Mouse (Mus musculus): ENCODE data around the gene Mcat. TPM values are rescaled to one million over a fixed set of nuclear protein-coding genes. Genes with fewer than 3 reads are reported as not detected.

The Mcat gene
- polyA plus RNA-seq, 1 experiment from 2014 or later = 24.9 TPM

GRCm38 (mm10) chr15:83500352-83500751, 63.2 kb downstream of the Mcat start:
- DNase-seq (ENCODE audit: low spot score) = no peak
- 60% methylated on average over 3 of the region's 3 CpGs for WGBS
- ATAC-seq (ENCODE audit: low FRiP score, low TSS enrichment) = no peak
- no peak overlapping the region for H3K9ac ChIP-seq (ENCODE audit: low read length)
- H3K4me2 ChIP-seq (replicated peaks; ENCODE audit: low read depth) = no peak overlapping the region
- H3K4me1 ChIP-seq (replicated peaks; ENCODE audit: control insufficient read depth, insufficient read depth) = no peaks in the 10 kb centered on the region
- no peak overlapping the region for H3K27ac ChIP-seq (replicated peaks)
- H3K36me3 ChIP-seq (ENCODE audit: control insufficient read depth, insufficient read depth, low read length) = no peaks in the 10 kb centered on the region; the same call in 1 of the 2 replicates
- TF ChIP-seq EP300 (optimal IDR thresholded peaks at IDR 0.05) (no peak), CTCF (IDR thresholded peaks at IDR 0.05; ENCODE audit: low read depth) (peak; percentile 73)
- no peaks in the 10 kb centered on the region for H3K9me3 ChIP-seq (ENCODE audit: control insufficient read depth, low read length)
- no peaks in the 10 kb centered on the region for H3K27me3 ChIP-seq (ENCODE audit: control insufficient read depth, insufficient read depth, low read length)
- no peak overlapping the region for H3K4me3 ChIP-seq (ENCODE audit: low read depth, low read length)

- Histone ChIP-seq H3K27me3 (ENCODE audit: control insufficient read depth, insufficient read depth, low read length) (no peaks in the 10 kb centered on the region), H3K4me2 (replicated peaks; ENCODE audit: low read depth) (no peak overlapping the region), H3K9ac (ENCODE audit: low read length) (no peak overlapping the region), H3K4me3 (ENCODE audit: low read depth, low read length) (no peak overlapping the region), H3K36me3 (ENCODE audit: control insufficient read depth, insufficient read depth, low read length) (no peaks in the 10 kb centered on the region; the same call in 1 of the 2 replicates), H3K4me1 (replicated peaks; ENCODE audit: control insufficient read depth, insufficient read depth) (no peaks in the 10 kb centered on the region), H3K9me3 (ENCODE audit: control insufficient read depth, low read length) (no peaks in the 10 kb centered on the region), H3K27ac (replicated peaks) (no peak overlapping the region)
- TF ChIP-seq EP300 (optimal IDR thresholded peaks at IDR 0.05) = no peak
- TF ChIP-seq CTCF (IDR thresholded peaks at IDR 0.05; ENCODE audit: low read depth) = no peak
- peak; percentile 81 for ATAC-seq (ENCODE audit: low FRiP score, low TSS enrichment)
- 76% methylated on average over 10 of the region's 10 CpGs for whole genome bisulfite sequencing
- no peak for DNase-seq (ENCODE audit: low spot score)
Measured at GRCm38 (mm10) chr15:83499211-83499755, 64.3 kb downstream of the Mcat start.

GRCm38 (mm10) chr15:83497299-83497698, 66.3 kb downstream of the Mcat start:
- ATAC-seq (ENCODE audit: low FRiP score, low TSS enrichment) (no peak), DNase-seq (ENCODE audit: low spot score) (no peak)
- no peaks in the 10 kb centered on the region; the same call in 1 of the 2 replicates for H3K36me3 ChIP-seq (ENCODE audit: control insufficient read depth, insufficient read depth, low read length)
- WGBS = 88% methylated on average over 6 of the region's 6 CpGs
- TF ChIP-seq CTCF (IDR thresholded peaks at IDR 0.05; ENCODE audit: low read depth) (peak; percentile 33), EP300 (optimal IDR thresholded peaks at IDR 0.05) (no peak)
- H3K4me2 ChIP-seq (replicated peaks; ENCODE audit: low read depth) = no peak overlapping the region
- no peaks in the 10 kb centered on the region for H3K9me3 ChIP-seq (ENCODE audit: control insufficient read depth, low read length)
- no peaks in the 10 kb centered on the region for H3K4me1 ChIP-seq (replicated peaks; ENCODE audit: control insufficient read depth, insufficient read depth)
- H3K4me3 ChIP-seq (ENCODE audit: low read depth, low read length) = no peak overlapping the region
- no peak overlapping the region for H3K27ac ChIP-seq (replicated peaks)
- H3K9ac ChIP-seq (ENCODE audit: low read length) = no peak overlapping the region
- H3K27me3 ChIP-seq (ENCODE audit: control insufficient read depth, insufficient read depth, low read length) = no peaks in the 10 kb centered on the region

Small RNA genes within 50 kb of the gene (microRNA-seq; reads per million reads assigned to microRNA genes)
- not detected for gene Gm24575

Other genes with a start within 250 kb of the Mcat start
- 57.0 and 60.3 TPM in 2 replicates for gene Arfgap3, start 213.5 kb downstream of the Mcat start, polyA plus RNA-seq (2015; fragmentation: Nextera tagmentation; extraction: Ambion mirVana)
- 42.5 and 46.6 TPM in 2 replicates for gene Pacsin2, start 99.2 kb downstream of the Mcat start, polyA plus RNA-seq (2015; fragmentation: Nextera tagmentation; extraction: Ambion mirVana)
- gene Ttll1, start 52.9 kb downstream of the Mcat start, polyA plus RNA-seq (2015; fragmentation: Nextera tagmentation; extraction: Ambion mirVana) = 10.2 and 11.4 TPM in 2 replicates
- gene Bik, start 36.9 kb downstream of the Mcat start, polyA plus RNA-seq (2015; fragmentation: Nextera tagmentation; extraction: Ambion mirVana) = 4.2 and 5.2 TPM in 2 replicates
- gene Tspo, start 195 bp downstream of the Mcat start, polyA plus RNA-seq (2015; fragmentation: Nextera tagmentation; extraction: Ambion mirVana) = 277 and 284 TPM in 2 replicates
- 17.3 and 17.6 TPM in 2 replicates for gene Ttll12, start 31.4 kb upstream of the Mcat start, polyA plus RNA-seq (2015; fragmentation: Nextera tagmentation; extraction: Ambion mirVana)
- gene Scube1, start 161.2 kb upstream of the Mcat start, polyA plus RNA-seq (2015; fragmentation: Nextera tagmentation; extraction: Ambion mirVana) = 5.0 and 5.5 TPM in 2 replicates
- gene Mpped1, start 215.7 kb upstream of the Mcat start, polyA plus RNA-seq (2015; fragmentation: Nextera tagmentation; extraction: Ambion mirVana) = 0.08 and 0.10 TPM in 2 replicates

Measured in stomach, postnatal 0 days (tissue).